Mouse (Mus musculus) gastrocnemius, adult 18-20 months (tissue): ENCODE measurements around the gene Aspscr1. TPM values are rescaled to one million over a fixed set of nuclear protein-coding genes. Genes with fewer than 3 reads are reported as not detected.
"Not testable (repeated sequence)": the region's sequence is repeated elsewhere in the genome, so short reads cannot be mapped to it uniquely, and the experiment has no call there.

Source experiments
- DNase-seq: peaks from one replicate; pipeline ENCODE4 v3.0.0; 2021; ENCODE audit warnings: low spot score
- total RNA-seq, 2 experiments: library from RNA; stranded (reverse); gene quantifications; 2 replicates each; pipeline ENCODE4 v1.2.3; 2021

The Aspscr1 gene
- total RNA-seq, 2 experiments from 2014 or later = 31.1 to 33.4 TPM

DNA sequence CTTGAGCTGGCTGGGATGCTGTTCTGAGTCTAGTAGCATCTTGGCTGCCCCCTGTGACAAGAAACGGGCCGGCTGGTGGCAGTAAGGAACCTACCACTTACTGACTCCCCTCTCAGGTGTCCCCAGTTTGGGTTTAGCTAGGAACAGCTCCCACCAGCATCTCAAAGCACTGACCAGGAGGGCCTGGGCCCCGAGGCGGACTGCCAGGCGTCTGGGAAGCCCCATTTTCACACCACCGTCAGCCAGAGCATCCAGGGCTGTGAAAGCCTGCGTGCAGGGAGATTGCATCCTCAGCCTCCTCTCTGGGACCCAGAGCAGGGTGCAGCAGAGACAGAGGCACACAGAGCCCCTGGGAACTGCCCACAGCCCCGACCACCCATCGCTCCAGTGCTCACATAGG is 31.5 kb upstream of the Aspscr1 start:
- DNase-seq = no peak

GRCm38 (mm10) chr11:120641869-120642268 is 30.9 kb upstream of the Aspscr1 start:
- no peak for DNase-seq

- DNase-seq = no peak
Measured at GRCm38 (mm10) chr11:120642939-120643600, 29.7 kb upstream of the Aspscr1 start.

- DNase-seq = peak; percentile 96
Measured at GRCm38 (mm10) chr11:120643601-120643987, 29.2 kb upstream of the Aspscr1 start, which contains the start of gene Pycr1. Gene Pycr1 (minus strand): TSS chr11:120643769.

- no peak for DNase-seq
Measured at GRCm38 (mm10) chr11:120647047-120647830, 25.5 kb upstream of the Aspscr1 start.

GRCm38 (mm10) chr11:120648001-120648476 is 24.7 kb upstream of the Aspscr1 start, which contains the start of gene Myadml2:
Gene Myadml2 (minus strand): TSS chr11:120648158.
- DNase-seq = peak; percentile 70

DNA sequence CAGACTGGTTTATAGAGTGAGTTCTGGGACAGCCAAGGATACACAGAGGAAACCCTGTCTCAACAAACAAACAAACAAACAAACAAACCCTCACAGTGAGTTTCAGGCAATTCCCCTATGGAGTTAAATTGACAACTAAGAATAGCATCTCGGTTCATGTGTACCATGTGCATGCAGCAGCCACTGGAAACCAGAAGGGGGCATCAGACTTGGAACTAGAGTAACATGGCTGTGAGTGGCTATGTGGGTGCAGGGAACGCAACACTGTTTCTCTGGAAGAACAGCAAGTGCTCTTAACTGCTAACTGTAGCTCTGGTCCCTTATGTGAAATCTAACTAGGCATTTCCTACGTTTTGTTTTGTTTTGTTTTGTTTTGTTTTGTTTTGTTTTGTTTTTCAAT is 20.9 kb upstream of the Aspscr1 start:
- no peak for DNase-seq

DNA sequence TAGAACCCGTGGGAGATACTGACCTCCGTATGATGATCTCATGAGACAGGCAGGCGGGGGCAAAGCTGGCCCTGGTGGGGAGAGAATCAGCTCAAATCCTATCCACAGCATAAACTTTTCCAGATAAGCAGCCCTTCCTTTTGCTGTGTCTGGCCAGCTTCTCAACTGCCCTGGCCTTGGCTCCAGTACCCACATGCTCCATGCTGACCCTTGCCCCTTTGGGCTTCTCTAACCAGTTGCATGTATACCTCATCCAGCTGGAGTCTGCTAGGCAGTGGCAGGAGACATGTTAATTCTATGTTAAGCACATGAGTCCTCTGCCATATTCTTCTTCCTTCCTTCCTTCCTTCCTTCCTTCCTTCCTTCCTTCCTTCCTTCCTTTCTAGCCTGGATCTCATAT is 18.0 kb upstream of the Aspscr1 start:
- no peak for DNase-seq

- DNase-seq = no peak
Measured at GRCm38 (mm10) chr11:120657301-120657700, 15.5 kb upstream of the Aspscr1 start.

DNA sequence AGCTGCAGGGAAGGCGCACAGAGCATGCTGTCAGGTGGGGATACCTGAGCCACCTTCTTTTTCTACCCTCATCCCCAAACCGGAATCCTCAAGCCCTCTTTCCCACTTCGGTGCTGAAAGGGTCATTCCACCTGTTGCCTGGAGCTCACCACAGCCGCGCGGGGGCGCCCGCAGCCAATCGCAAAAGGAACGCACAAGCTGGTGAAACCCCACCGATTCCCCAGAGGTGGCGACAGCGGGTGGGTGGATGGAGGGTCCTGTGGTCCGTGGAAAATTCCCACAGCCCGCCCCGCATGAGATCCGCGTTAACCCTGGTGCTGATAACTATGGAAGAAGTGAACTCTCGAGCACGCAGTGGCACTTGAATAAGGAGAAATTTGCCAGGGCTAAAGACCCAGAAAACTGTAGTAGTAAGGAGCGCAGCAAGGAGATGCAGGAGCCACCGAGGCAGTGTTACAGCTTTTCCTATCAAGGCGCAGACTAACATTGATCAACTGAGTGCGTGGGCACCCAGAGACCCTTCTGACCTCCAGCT is 13.8 kb upstream of the Aspscr1 start:
- DNase-seq = peak; percentile 81

GRCm38 (mm10) chr11:120659509-120660300 is 13.1 kb upstream of the Aspscr1 start:
- no peak for DNase-seq

DNA sequence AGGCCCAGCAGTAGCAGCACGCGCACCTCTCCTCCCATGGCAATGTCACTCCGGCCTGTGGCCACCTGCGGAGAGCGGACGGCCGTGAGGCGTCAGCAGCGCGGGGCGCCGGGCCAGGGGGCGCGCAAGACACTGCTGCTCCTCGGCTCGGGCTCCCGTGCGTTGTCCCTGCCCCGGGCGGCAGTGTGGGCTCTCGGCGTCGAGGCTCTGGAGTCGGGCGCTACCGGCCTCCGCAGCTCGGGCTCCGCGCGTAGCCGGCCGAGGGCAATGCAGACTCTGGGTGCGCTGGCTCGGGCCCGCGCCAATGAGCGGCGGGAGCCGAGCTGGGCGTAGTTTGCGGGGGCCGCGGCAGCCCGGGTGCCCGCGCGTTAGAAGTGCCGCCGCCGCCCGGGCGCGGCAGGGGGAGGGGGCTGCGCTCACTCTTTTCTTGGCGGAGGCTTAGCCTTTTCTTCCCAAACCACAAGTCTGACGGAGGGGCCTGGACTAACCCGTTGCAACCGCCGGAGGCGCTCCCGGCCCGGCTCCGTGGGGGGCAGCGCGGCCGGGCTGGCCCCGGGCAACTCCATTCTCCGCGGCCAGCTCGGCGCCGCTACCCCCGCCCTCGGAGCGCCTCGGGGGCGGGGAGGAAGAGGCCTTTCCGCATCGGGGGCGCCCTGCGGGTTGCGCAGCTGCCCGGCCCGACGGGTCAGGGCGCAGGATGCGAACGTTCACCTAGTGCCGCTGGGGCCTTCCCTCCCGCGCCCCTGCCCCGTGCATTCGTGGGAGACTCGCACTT is 12.3 kb upstream of the Aspscr1 start:
- no peak for DNase-seq

- DNase-seq = no peak
Measured at GRCm38 (mm10) chr11:120661076-120661460, 11.7 kb upstream of the Aspscr1 start, which contains the start of gene Notum. Gene Notum (minus strand): TSS chr11:120661175.

GRCm38 (mm10) chr11:120662759-120663158 is 10.0 kb upstream of the Aspscr1 start:
- no peak for DNase-seq

- DNase-seq = no peak
Measured at GRCm38 (mm10) chr11:120663714-120664113, 9.1 kb upstream of the Aspscr1 start.

DNA sequence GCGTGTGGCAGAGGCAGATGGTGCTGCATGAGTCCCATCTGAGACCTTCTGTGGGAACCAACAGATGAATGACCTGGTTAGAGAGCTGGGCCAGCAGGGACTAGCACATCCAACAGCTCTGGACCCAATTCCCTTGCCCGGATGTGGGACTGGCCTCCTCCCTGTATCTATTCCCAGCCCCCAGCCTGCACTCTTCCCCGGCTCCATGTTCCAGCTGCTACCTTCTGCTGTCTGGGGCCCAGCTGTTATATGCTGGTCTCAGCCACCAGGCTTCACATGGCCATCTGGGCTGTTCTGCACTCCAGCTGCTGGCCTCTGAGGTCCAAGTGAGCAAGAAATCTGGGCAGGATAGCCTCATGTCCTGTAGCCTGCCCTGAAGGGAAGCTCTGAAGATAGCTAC is 7.4 kb upstream of the Aspscr1 start:
- no peak for DNase-seq

- DNase-seq = no peak
Measured at GRCm38 (mm10) chr11:120666617-120667016, 6.2 kb upstream of the Aspscr1 start.

GRCm38 (mm10) chr11:120673594-120674122 is 885 bp downstream of the Aspscr1 start:
- DNase-seq = no peak

- DNase-seq = not testable (repeated sequence)
Measured at GRCm38 (mm10) chr11:120675875-120676274, 3.1 kb downstream of the Aspscr1 start.

- no peak for DNase-seq
Measured at GRCm38 (mm10) chr11:120676951-120677350, 4.2 kb downstream of the Aspscr1 start.
